Mouse (Mus musculus): ENCODE measurements around the gene Dera.

DNA sequence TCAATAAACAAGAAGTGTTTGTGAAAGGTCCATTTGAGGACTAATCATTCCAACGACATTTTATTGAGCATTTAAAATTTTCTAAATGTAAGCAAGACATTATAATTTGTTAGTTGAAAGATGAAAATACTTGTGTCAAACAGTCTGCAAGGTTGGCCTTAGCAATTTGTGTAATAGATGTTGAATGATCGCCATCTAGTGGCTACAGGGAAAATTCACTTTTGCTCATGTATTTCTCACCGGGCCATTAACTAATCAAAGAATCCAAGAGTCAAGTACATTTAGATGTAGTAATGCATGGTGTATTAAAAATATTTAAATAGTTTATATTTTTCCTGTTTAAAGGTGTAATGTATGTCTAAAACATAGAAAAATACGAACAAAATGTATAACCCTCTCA lies 30.4 kb upstream of the Dera start:
- TF ChIP-seq TAL1 (IDR thresholded peaks at IDR 0.05; ENCODE audit: low read length) = no peak
- TF ChIP-seq GATA1 (IDR thresholded peaks at IDR 0.05; ENCODE audit: low read length) = no peak

Measured in erythroblast, embryonic 14.5 days (primary cell).